Mouse (Mus musculus) ES-Bruce4 (cell line): Measurements from ENCODE around the gene Klc2.

ENCODE experiments used
- CTCF ChIP-seq: IDR thresholded peaks from one replicate; pipeline ENCODE4 v1.8.1; 2011; ENCODE audit warnings: low read depth, low read length
- EP300 ChIP-seq: IDR thresholded peaks from 2 replicates; pipeline ENCODE4 v1.6.1; 2011; ENCODE audit warnings: low read depth, low read length; ENCODE audit not compliant: insufficient read depth
- POLR2A ChIP-seq: IDR thresholded peaks from one replicate; pipeline ENCODE4 v1.8.1; 2011; ENCODE audit warnings: low read length; ENCODE audit not compliant: insufficient read depth

- TF ChIP-seq POLR2A (no peak), CTCF (no peak), EP300 (no peak)
These were observed 45.9 kb downstream of the Klc2 start for GRCm38 (mm10) chr19:5072389-5073019.
